Comparison of ENCODE assay signal across 10 mouse cellular contexts in the genomic region with DNA sequence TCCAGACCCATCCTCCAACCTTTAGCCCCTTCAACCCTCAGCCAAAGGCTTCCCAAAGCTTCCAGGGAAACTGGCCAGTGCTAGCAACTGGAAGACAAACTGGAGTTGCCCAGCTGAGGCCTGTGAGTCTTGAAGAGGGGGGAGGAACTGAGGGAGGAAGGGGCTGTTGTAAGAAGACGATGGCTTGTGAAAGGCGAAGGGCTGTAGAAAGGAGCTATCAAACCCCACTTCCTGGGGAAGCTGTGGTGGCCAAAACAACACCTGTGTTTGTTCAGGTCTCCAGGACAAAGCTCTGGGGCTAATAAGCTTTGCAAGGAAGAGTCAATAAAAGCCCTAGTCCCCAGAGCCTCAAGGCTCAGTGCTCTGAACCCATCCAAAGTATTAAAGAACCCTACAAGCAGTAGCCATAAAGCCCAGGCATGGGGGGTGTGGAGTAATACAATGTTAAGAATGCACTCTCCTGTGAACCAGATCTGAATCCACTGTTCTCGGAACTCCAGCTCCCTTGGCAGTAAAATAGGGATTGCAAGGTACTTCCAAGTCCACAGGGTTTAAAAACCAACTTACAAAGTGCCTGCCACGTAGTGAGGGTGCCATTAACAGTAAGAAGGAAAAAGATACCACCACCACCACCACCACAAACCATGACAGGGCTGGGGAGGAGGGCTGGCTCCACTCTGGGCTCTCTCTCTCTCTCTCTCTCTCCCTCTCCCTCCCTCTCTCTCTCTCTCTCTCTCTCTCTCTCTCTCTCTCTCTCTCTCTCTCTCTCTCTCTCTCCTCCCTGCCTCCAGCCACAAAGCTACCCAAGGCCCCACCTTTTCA. TPM values are rescaled to one million over a fixed set of nuclear protein-coding genes. Genes with fewer than 3 reads are reported as not detected.
A peak's percentile ranks its signal among the peaks of the same experiment; 100 is the strongest.
DNase-seq lines count a peak whose midpoint lies in the region; ATAC-seq lines count a peak whose summit lies in the region.
"Had no signal": no experiment of that assay in that cellular context is flagged by ENCODE, and none has a peak within 500 bp of the region (broad histone marks: within the 10 kb centered on the region; RNA-seq: fewer than 3 reads in every experiment).

No protein-coding gene starts in this region.

- H3K9me3 ChIP-seq in hindbrain, embryonic 10.5 days: no peaks in the 10 kb centered on the region
- no peaks in the 10 kb centered on the region for H3K9me3 ChIP-seq in hindbrain, embryonic 12.5 days (replicated peaks)
- no peaks in the 10 kb centered on the region for H3K9me3 ChIP-seq in intestine, embryonic 15.5 days
- H3K9me3 ChIP-seq: neural tube, embryonic 15.5 days had no signal

- H3K36me3 ChIP-seq in hindbrain, embryonic 10.5 days: peaks cover 24% of the 10 kb centered on the region
- no peaks in the 10 kb centered on the region for H3K36me3 ChIP-seq in hindbrain, embryonic 12.5 days
- peaks cover 5% of the 10 kb centered on the region; the same call in 1 of the 2 replicates for H3K36me3 ChIP-seq in intestine, embryonic 15.5 days

- no peak overlapping the region for H3K9ac ChIP-seq in hindbrain, embryonic 12.5 days
- no peak overlapping the region for H3K9ac ChIP-seq in intestine, embryonic 15.5 days
- H3K9ac ChIP-seq: neural tube, embryonic 15.5 days had no signal

- no peaks in the 10 kb centered on the region for H3K27me3 ChIP-seq in hindbrain, embryonic 10.5 days (ENCODE audit: insufficient read depth, poor library complexity, severe bottlenecking)
- no peaks in the 10 kb centered on the region for H3K27me3 ChIP-seq in hindbrain, embryonic 12.5 days
- no peaks in the 10 kb centered on the region for H3K27me3 ChIP-seq in intestine, embryonic 15.5 days (replicated peaks)
- H3K27me3 ChIP-seq: neural tube, embryonic 15.5 days had no signal

- no peak for DNase-seq in hindbrain, embryonic 10.5 days (ENCODE audit: low spot score)
- DNase-seq in thymus, postnatal 14 days: peak; percentile 41
- DNase-seq in thymus, postnatal 4 days: no peak
- DNase-seq in left cerebral cortex, adult 11 months (ENCODE audit: low spot score): no peak
- DNase-seq in right cerebral cortex, postnatal 14 days: no peak
- no peak for DNase-seq in layer of hippocampus, adult 9-10 months (ENCODE audit: low spot score)
- DNase-seq: gastrocnemius, postnatal 10 days had no signal

- H3K27ac ChIP-seq in hindbrain, embryonic 10.5 days: peak overlapping the region; percentile 62; the same call in 1 of the 2 replicates
- H3K27ac ChIP-seq in hindbrain, embryonic 12.5 days: no peak overlapping the region
- peak overlapping the region; percentile 28 for H3K27ac ChIP-seq in intestine, embryonic 15.5 days
- H3K27ac ChIP-seq: neural tube, embryonic 15.5 days had no signal

- no peak for ATAC-seq in hindbrain, embryonic 12.5 days (ENCODE audit: low FRiP score)
- ATAC-seq in intestine, embryonic 15.5 days: no peak

- 70% methylated on average over 4 of the region's 4 CpGs for WGBS in hindbrain, embryonic 10.5 days
- WGBS in hindbrain, embryonic 12.5 days: 62% methylated on average over 4 of the region's 4 CpGs
- WGBS in intestine, embryonic 15.5 days: 42% methylated on average over 4 of the region's 4 CpGs

- no peak overlapping the region for H3K4me2 ChIP-seq in hindbrain, embryonic 12.5 days (replicated peaks)
- H3K4me2 ChIP-seq in intestine, embryonic 15.5 days (replicated peaks): no peak overlapping the region
- H3K4me2 ChIP-seq: neural tube, embryonic 15.5 days had no signal

- H3K4me1 ChIP-seq in hindbrain, embryonic 10.5 days (replicated peaks): peaks cover 51% of the 10 kb centered on the region
- H3K4me1 ChIP-seq in hindbrain, embryonic 12.5 days: peaks cover 7% of the 10 kb centered on the region; the same call in 1 of the 2 replicates
- H3K4me1 ChIP-seq in intestine, embryonic 15.5 days (replicated peaks): peaks cover 43% of the 10 kb centered on the region

- H3K4me3 ChIP-seq in hindbrain, embryonic 10.5 days: no peak overlapping the region
- H3K4me3 ChIP-seq in hindbrain, embryonic 12.5 days: no peak overlapping the region
- no peak overlapping the region for H3K4me3 ChIP-seq in intestine, embryonic 15.5 days (replicated peaks)
- H3K4me3 ChIP-seq: neural tube, embryonic 15.5 days had no signal

RNA-seq across cellular contexts. Expression of gene Actn1, which starts 49.2 kb away (rescaled TPM):
- 24.1 and 27.6 TPM in 2 replicates for polyA plus RNA-seq in hindbrain, embryonic 10.5 days (2016; fragmentation: Nextera tagmentation; extraction: Ambion mirVana)
- 23.7 and 26.0 TPM in 2 replicates for polyA plus RNA-seq in hindbrain, embryonic 12.5 days (2016; fragmentation: Nextera tagmentation; extraction: Ambion mirVana)
- polyA plus RNA-seq in intestine, embryonic 15.5 days (2015; fragmentation: Nextera tagmentation; extraction: Ambion mirVana): 51.2 and 53.6 TPM in 2 replicates
